Mouse (Mus musculus): ENCODE measurements around the gene Cds1. TPM values are rescaled to one million over a fixed set of nuclear protein-coding genes. Genes with fewer than 3 reads are reported as not detected.

Cds1 gene
- total and polyA plus RNA-seq, 3 experiments = not detected

DNA sequence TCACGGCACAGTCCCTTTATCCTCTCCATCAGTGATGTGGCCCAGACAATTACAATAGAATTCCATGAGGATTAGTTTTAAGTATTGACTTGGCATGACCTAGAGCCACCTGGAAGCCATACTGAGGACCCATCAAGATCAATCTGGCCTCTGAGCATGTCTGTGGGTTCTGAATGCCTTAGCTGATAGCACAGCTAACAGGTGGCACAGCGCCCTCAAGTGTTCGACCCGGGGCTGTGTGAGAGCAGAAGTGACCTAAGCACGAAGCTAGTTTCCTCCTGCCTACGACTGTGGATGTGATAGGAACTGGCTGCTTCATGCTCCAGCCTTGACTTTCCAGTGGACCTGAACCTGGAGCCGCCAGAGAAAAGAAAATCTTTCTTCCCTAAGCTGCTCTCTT lies 89.7 kb downstream of the Cds1 start:
- H3K36me3 ChIP-seq (ENCODE audit: control insufficient read depth in 1 of 2, insufficient read depth in 2 of 2, low read length in 2 of 2) = peaks cover 0 to 3% of the 10 kb centered on the region in 2 experiments; a peak in 1 of 4 replicates

DNA sequence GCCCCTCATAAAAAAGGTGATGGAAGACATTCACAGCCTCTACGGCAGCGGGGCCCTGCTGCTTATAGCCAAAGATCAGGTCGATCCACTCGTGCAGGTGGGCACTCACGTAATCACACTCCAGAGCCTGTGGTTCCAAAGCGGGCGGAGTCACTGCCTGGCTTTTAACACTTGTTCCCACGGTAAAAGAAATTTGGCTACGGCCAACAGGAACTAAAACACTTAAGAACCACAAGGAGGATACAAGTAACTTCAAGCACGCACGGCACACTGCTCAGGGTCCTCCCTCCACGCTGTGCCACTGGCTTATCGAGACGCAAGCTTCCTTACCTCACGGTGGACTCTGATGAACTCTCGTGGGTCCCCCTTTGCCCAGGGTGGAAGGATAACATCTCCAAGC lies 90.5 kb downstream of the Cds1 start:
- no peaks in the 10 kb centered on the region for H3K4me1 ChIP-seq (ENCODE audit: control insufficient read depth in 1 of 2, insufficient read depth in 2 of 2, low read length in 2 of 2)
- no peak overlapping the region for H3K9ac ChIP-seq (ENCODE audit: control insufficient read depth, low read depth, low read length, poor library complexity, severe bottlenecking)
- no peak overlapping the region for H3K4me3 ChIP-seq (ENCODE audit: control insufficient read depth in 1 of 2, insufficient read depth in 1 of 2, low read depth in 2 of 2, low read length in 2 of 2)
- TF ChIP-seq NELFE (IDR thresholded peaks at IDR 0.05; ENCODE audit: low read depth, low read length) (no peak), ZMIZ1 (IDR thresholded peaks at IDR 0.05; ENCODE audit: low read depth, low read length) (no peak), JUND (IDR thresholded peaks at IDR 0.05; ENCODE audit: low read depth, low read length) (no peak), POLR2A (IDR thresholded peaks at IDR 0.05; ENCODE audit: control insufficient read depth in 1 of 2, insufficient read depth in 1 of 2, low read depth in 1 of 2, low read length in 2 of 2, poor library complexity in 1 of 2) (no peak), ETS1 (IDR thresholded peaks at IDR 0.05; ENCODE audit: low read depth, low read length) (no peak), SMC3 (IDR thresholded peaks at IDR 0.05; ENCODE audit: low read depth, low read length) (no peak), USF1 (IDR thresholded peaks at IDR 0.05; ENCODE audit: low read depth, low read length) (no peak), EP300 (IDR thresholded peaks at IDR 0.05; ENCODE audit: low read depth in 1 of 2, low read length in 2 of 2) (no peak), RAD21 (IDR thresholded peaks at IDR 0.05; ENCODE audit: low read depth, low read length) (no peak), TCF12 (IDR thresholded peaks at IDR 0.05; ENCODE audit: low read depth, low read length) (no peak), E2F4 (IDR thresholded peaks at IDR 0.05; ENCODE audit: borderline replicate concordance, low read depth, low read length) (no peak), USF2 (IDR thresholded peaks at IDR 0.05; ENCODE audit: borderline replicate concordance in 1 of 2, insufficient read depth in 1 of 2, low read depth in 1 of 2, low read length in 2 of 2) (no peak), GABPA (IDR thresholded peaks at IDR 0.05; ENCODE audit: low read depth, low read length) (no peak), POLR2AphosphoS2 (IDR thresholded peaks at IDR 0.05; ENCODE audit: low read length) (no peak), CTCF (IDR thresholded peaks at IDR 0.05 in 2 of 3, conservative IDR thresholded peaks at IDR 0.05 in 1 of 3; ENCODE audit: control insufficient read depth in 1 of 3, insufficient read depth in 1 of 3, low read depth in 2 of 3, low read length in 3 of 3, poor library complexity in 1 of 3, severe bottlenecking in 1 of 3) (no peak), NRF1 (IDR thresholded peaks at IDR 0.05; ENCODE audit: insufficient read depth, low read depth, low read length, poor library complexity, severe bottlenecking) (no peak), MYC (IDR thresholded peaks at IDR 0.05; ENCODE audit: low read depth, low read length) (no peak), ELF1 (IDR thresholded peaks at IDR 0.05; ENCODE audit: low read depth, low read length) (no peak)
- no peaks in the 10 kb centered on the region for H3K79me2 ChIP-seq (ENCODE audit: control insufficient read depth, insufficient read depth, low read length, poor library complexity)
- no peaks in the 10 kb centered on the region for H3K9me3 ChIP-seq (replicated peaks; ENCODE audit: insufficient read depth, low read length)
- no peak for DNase-seq (ENCODE audit: low read depth, low spot score)
- H3K36me3 ChIP-seq (ENCODE audit: control insufficient read depth in 1 of 2, insufficient read depth in 2 of 2, low read length in 2 of 2) = peaks cover 0 to 3% of the 10 kb centered on the region in 2 experiments; a peak in 1 of 4 replicates
- no peak overlapping the region for H3K27ac ChIP-seq (ENCODE audit: control insufficient read depth, low read depth, low read length)
- no peaks in the 10 kb centered on the region for H3K27me3 ChIP-seq (ENCODE audit: control insufficient read depth in 1 of 2, insufficient read depth in 2 of 2, low read length in 2 of 2)

More for the DNA sequence above, 89.7 kb downstream of the Cds1 start:
- H3K4me1 ChIP-seq (ENCODE audit: control insufficient read depth in 1 of 2, insufficient read depth in 2 of 2, low read length in 2 of 2) = no peaks in the 10 kb centered on the region
- H3K4me3 ChIP-seq (ENCODE audit: control insufficient read depth in 1 of 2, insufficient read depth in 1 of 2, low read depth in 2 of 2, low read length in 2 of 2) = no peak overlapping the region
- no peak overlapping the region for H3K27ac ChIP-seq (ENCODE audit: control insufficient read depth, low read depth, low read length)
- H3K79me2 ChIP-seq (ENCODE audit: control insufficient read depth, insufficient read depth, low read length, poor library complexity) = no peaks in the 10 kb centered on the region
- TF ChIP-seq CTCF (IDR thresholded peaks at IDR 0.05 in 2 of 3, conservative IDR thresholded peaks at IDR 0.05 in 1 of 3; ENCODE audit: control insufficient read depth in 1 of 3, insufficient read depth in 1 of 3, low read depth in 2 of 3, low read length in 3 of 3, poor library complexity in 1 of 3, severe bottlenecking in 1 of 3) (peak; percentile 34 to 62 (median 48)), RAD21 (IDR thresholded peaks at IDR 0.05; ENCODE audit: low read depth, low read length) (peak; percentile 17), ZMIZ1 (IDR thresholded peaks at IDR 0.05; ENCODE audit: low read depth, low read length) (no peak)
- peak; percentile 28 for DNase-seq (ENCODE audit: low read depth, low spot score)
- H3K9me3 ChIP-seq (replicated peaks; ENCODE audit: insufficient read depth, low read length) = no peaks in the 10 kb centered on the region
- no peaks in the 10 kb centered on the region for H3K27me3 ChIP-seq (ENCODE audit: control insufficient read depth in 1 of 2, insufficient read depth in 2 of 2, low read length in 2 of 2)
- no peak overlapping the region for H3K9ac ChIP-seq (ENCODE audit: control insufficient read depth, low read depth, low read length, poor library complexity, severe bottlenecking)

All from MEL (cell line).